Mouse (Mus musculus) heart, embryonic 14.5 days (tissue): Measurements from ENCODE around the gene Fbxl13. TPM values are rescaled to one million over a fixed set of nuclear protein-coding genes. Genes with fewer than 3 reads are reported as not detected.

ENCODE experiments used
- ATAC-seq: fragments of 200-750 bp; cut with Nextera tagmentation; 2 replicates; pipeline ENCODE4 v1.8.0; 2017; ENCODE audit warnings: low read depth, moderate TSS enrichment; ENCODE audit not compliant: insufficient number of reproducible peaks, insufficient read depth, low FRiP score
- H3K27ac ChIP-seq, 2 experiments: fragments of 200-500 bp in 1 of 2; fragments of 300-500 bp in 1 of 2; sonication (generic) in 1 of 2; replicated peaks in 1 of 2; 2 replicates each; pipeline ENCODE4 v1.5.1; 2012 to 2014; ENCODE audit warnings: low read depth in 2 of 2, low read length in 2 of 2, control low read depth in 1 of 2, mild to moderate bottlenecking in 1 of 2, mixed read lengths in 1 of 2; ENCODE audit not compliant: control insufficient read depth in 1 of 2, insufficient read depth in 1 of 2
- H3K27me3 ChIP-seq: fragments of 300-500 bp; sonication (generic); 2 replicates; pipeline ENCODE4 v1.6.1; 2014; ENCODE audit warnings: mild to moderate bottlenecking, low read length, control low read depth; ENCODE audit not compliant: control insufficient read depth, insufficient read depth
- H3K36me3 ChIP-seq: fragments of 300-500 bp; sonication (generic); 2 replicates; pipeline ENCODE4 v1.6.1; 2014; ENCODE audit warnings: mild to moderate bottlenecking, control low read depth, low read length, mixed read lengths; ENCODE audit not compliant: control insufficient read depth, insufficient read depth
- H3K4me1 ChIP-seq, 2 experiments: fragments of 200-500 bp in 1 of 2; fragments of 300-500 bp in 1 of 2; sonication (generic) in 1 of 2; 2 replicates each; pipeline ENCODE4 v1.6.1; 2012 to 2014; ENCODE audit warnings: low read length in 2 of 2, control low read depth in 1 of 2, mixed read lengths in 1 of 2; ENCODE audit not compliant: control insufficient read depth in 2 of 2, insufficient read depth in 2 of 2
- H3K4me2 ChIP-seq: fragments of 300-500 bp; sonication (generic); 2 replicates; pipeline ENCODE4 v1.6.1; 2014; ENCODE audit warnings: mild to moderate bottlenecking, low read length
- H3K4me3 ChIP-seq, 2 experiments: fragments of 200-500 bp in 1 of 2; fragments of 300-500 bp in 1 of 2; sonication (generic) in 1 of 2; 2 replicates each; pipeline ENCODE4 v1.5.1; 2012 to 2014; ENCODE audit warnings: low read length in 2 of 2, mild to moderate bottlenecking in 2 of 2, control low read depth in 1 of 2, low read depth in 1 of 2, moderate library complexity in 1 of 2; ENCODE audit not compliant: control insufficient read depth in 1 of 2, insufficient read depth in 1 of 2
- H3K9ac ChIP-seq: fragments of 300-500 bp; sonication (generic); 2 replicates; pipeline ENCODE4 v1.6.1; 2014; ENCODE audit warnings: mild to moderate bottlenecking, low read length
- H3K9me3 ChIP-seq: fragments of 300-500 bp; sonication (generic); 2 replicates; pipeline ENCODE4 v1.6.1; 2016; ENCODE audit warnings: low read length, control low read depth; ENCODE audit not compliant: control insufficient read depth
- WGBS: fragments of 180-500 bp; shearing (Covaris S2); extraction: QIAGEN DNeasy Blood & Tissue Kit; methylation state at CpG from one replicate; pipeline ENCODE4 v1.1.7; 2014; 5-methylcytosine and 5-hydroxymethylcytosine counted together
- polyA plus RNA-seq: library from polyadenylated mRNA; unstranded; fragments of >200 nt; fragmentation: Nextera tagmentation; extraction: Ambion mirVana; gene quantifications from 2 replicates; pipeline ENCODE4 v1.2.1, GENCODE M21; 2014

Gene Fbxl13
- polyA plus RNA-seq, 1 experiment from 2014 or later = 0.19 TPM

DNA sequence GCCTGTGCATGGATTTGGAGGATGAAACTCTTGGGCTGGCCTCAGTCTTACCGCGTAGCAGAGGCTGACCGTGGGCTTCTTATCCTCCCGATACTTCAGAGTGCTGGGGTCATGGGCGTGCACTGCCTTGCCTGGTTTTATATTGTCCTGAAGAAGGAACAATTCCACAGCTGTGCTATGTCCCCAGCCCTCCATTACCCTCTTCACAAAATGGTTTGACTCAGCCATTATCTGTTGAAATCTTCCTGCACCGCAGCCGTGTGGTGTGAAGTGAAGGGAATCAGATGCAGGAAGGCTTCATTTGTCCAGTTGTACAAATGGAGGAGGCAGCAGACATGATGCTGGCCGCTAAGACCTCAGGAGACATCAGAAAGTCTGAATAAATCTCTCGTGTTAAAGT lies 11.5 kb upstream of the Fbxl13 start:
- no peak overlapping the region for H3K4me3 ChIP-seq
- 84% methylated on average over 9 of the region's 9 CpGs for WGBS
- H3K9ac ChIP-seq = no peak overlapping the region
- no peak for ATAC-seq
- H3K4me2 ChIP-seq = no peak overlapping the region
- no peaks in the 10 kb centered on the region for H3K9me3 ChIP-seq
- no peaks in the 10 kb centered on the region for H3K27me3 ChIP-seq
- H3K27ac ChIP-seq = no peak overlapping the region
- H3K4me1 ChIP-seq = peaks cover 2 to 6% of the 10 kb centered on the region in 2 experiments; a peak in 3 of 4 replicates
- H3K36me3 ChIP-seq = peaks cover 69% of the 10 kb centered on the region

DNA sequence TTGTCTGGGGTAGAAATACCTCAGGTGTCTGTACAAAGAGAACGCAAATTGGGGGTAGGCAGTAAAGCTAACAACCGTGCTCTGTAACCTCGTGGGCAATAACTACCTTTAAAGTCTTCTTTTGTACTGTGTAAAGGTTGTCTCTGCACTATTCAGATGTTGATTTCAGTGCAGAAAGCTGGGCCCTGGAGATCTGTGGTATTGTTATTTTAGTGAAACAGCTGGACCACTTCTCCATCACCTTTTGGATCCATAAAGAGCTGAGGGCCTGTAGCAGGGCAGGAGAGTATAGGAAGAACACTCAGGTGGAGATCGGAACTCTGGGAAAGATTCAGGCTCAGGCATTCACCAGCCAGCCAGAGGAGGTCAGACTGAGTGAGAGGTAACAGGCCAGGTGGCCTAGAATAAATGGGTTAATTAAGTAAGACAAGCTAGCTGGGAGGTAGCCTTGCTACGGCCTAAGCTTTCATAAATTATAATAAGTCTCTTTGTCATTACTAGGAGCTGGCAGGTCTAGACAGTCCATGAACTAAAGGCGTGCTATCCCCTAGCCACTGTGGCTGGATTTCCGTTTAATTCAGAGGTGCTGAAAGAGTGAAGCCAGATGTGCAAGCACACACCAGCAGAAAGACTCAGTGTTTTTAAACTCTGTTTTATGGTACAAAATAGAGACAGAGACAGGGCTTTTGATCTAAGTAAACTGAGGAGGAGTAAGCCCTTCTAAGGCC lies 6.6 kb upstream of the Fbxl13 start:
- ATAC-seq = no peak

DNA sequence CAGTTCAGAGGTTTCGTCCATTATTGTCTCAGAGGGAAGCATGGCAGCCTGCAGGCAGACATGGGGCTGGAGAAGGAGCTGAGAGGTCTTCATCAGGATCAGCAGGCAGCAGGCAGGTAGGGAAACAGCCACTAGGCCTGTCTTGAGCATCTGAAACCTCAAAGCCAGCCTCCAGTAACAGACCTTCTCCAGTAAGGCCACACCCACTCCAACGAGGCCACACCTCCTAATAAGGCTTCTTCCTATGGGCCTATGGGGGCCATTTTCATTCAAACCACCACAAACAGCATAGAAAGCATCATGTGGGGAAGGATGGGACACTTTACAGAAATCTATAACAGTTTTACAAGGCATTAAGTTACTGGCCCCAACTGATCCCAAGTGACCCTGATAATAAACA lies 5.3 kb upstream of the Fbxl13 start:
- Histone ChIP-seq H3K27ac (no peak overlapping the region), H3K4me1 (peaks cover 2 to 12% of the 10 kb centered on the region in 2 experiments; a peak in 2 of 4 replicates), H3K4me3 (no peak overlapping the region), H3K27me3 (no peaks in the 10 kb centered on the region), H3K9me3 (no peaks in the 10 kb centered on the region), H3K36me3 (peaks cover 66% of the 10 kb centered on the region), H3K4me2 (no peak overlapping the region), H3K9ac (no peak overlapping the region)
- no peak for ATAC-seq
- 83% methylated on average over 2 of the region's 2 CpGs for WGBS

More for the DNA sequence above, 6.6 kb upstream of the Fbxl13 start:
- 79% methylated on average over 7 of the region's 7 CpGs for WGBS
- no peak overlapping the region for H3K4me2 ChIP-seq
- H3K27ac ChIP-seq = no peak overlapping the region
- H3K9ac ChIP-seq = no peak overlapping the region
- H3K4me1 ChIP-seq = peaks cover 0 to 5% of the 10 kb centered on the region in 2 experiments; a peak in 1 of 4 replicates
- no peaks in the 10 kb centered on the region for H3K27me3 ChIP-seq
- peaks cover 70% of the 10 kb centered on the region for H3K36me3 ChIP-seq
- no peaks in the 10 kb centered on the region for H3K9me3 ChIP-seq
- H3K4me3 ChIP-seq = no peak overlapping the region

DNA sequence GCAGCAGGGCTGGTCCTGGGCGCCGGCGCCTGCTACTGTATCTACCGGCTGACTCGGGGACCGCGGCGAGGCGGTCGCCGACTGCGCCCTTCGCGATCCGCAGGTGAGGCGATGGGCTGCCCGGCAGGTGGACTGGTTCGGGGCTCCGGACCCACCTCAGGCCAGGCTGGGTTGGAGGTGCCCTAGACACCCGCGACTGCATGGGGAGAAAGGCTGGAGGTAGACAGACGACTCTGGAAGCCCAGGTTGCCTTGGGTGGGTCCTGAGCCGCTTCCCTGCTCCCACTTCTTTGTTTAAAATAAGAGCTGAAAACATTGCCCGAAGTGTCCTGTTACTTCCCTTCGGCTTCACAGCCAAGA lies 678 bp upstream of the Fbxl13 start:
- Histone ChIP-seq H3K4me3 (peak overlapping the region; percentile 82 to 83), H3K27me3 (peaks cover 3% of the 10 kb centered on the region; the same call in 1 of the 2 replicates), H3K9ac (peak overlapping the region; percentile 94), H3K4me2 (peak overlapping the region; percentile 78), H3K9me3 (no peaks in the 10 kb centered on the region), H3K27ac (peak overlapping the region; percentile 66 to 79), H3K4me1 (peaks cover 7 to 12% of the 10 kb centered on the region in 2 experiments; a peak in 3 of 4 replicates), H3K36me3 (peaks cover 32% of the 10 kb centered on the region)
- 1% methylated on average over 25 of the region's 25 CpGs for WGBS
- ATAC-seq = no peak

DNA sequence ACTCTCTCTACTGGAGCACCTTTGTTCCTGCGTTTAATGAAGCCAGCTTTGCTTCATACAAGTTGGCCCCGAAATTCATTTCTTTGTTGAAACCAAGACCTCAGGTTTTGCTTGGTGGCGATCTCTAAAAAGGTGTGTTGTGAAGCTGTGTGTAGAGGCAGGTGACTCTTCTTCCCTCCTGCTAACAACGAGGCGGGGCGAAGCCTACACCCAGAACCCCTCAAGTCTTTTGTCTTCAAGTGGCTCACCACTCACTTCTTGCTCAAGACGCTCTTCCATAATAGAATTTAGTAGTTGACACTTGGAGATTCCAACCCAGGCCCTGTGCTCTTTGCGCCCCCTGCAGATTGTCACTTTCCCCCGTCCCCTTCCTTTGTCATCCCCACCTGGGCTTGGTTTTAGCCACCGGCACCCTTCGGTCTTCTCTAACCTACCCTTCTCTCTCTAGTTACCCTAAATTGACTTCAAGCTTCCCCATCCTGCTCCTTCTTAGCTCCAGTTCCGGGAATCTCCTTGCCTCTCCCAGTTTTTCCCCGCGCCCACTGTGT lies 469 bp downstream of the Fbxl13 start:
- H3K4me2 ChIP-seq = peak overlapping the region; percentile 78
- H3K4me3 ChIP-seq = peak overlapping the region; percentile 34 to 82
- H3K9ac ChIP-seq = peak overlapping the region; percentile 45; the same call in 1 of the 2 replicates
- WGBS = 11% methylated on average over 14 of the region's 14 CpGs
- H3K27ac ChIP-seq = no peak overlapping the region
- peaks cover 20% of the 10 kb centered on the region for H3K36me3 ChIP-seq
- ATAC-seq = no peak; the same call in 1 of the 2 replicates
- H3K4me1 ChIP-seq = peaks cover 7 to 12% of the 10 kb centered on the region in 2 experiments; a peak in 3 of 4 replicates
- peaks cover 3% of the 10 kb centered on the region; the same call in 1 of the 2 replicates for H3K27me3 ChIP-seq
- H3K9me3 ChIP-seq = no peaks in the 10 kb centered on the region

DNA sequence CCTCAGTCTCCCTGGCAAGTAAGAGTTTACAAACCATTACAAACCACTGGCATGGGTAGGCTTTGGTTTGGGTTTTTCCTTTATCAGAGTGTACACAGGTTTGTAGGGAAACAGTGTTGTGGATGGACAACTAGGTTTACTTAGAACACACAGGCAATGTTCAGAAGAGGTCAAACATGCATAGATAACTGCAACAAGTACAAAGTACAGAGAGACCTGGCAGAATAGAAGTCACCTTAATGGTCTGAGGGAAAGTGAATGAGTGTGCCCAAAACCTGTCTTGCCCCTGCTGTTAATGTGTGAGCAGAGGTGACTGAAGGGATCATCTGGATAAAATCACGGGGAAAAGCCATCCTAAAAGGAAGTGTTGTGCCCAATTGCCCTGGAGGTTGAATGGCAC lies 1.8 kb downstream of the Fbxl13 start:
- Histone ChIP-seq H3K9ac (no peak overlapping the region), H3K4me1 (peaks cover 7 to 12% of the 10 kb centered on the region in 2 experiments; a peak in 3 of 4 replicates), H3K27me3 (peaks cover 3% of the 10 kb centered on the region; the same call in 1 of the 2 replicates), H3K9me3 (no peaks in the 10 kb centered on the region), H3K4me3 (no peak overlapping the region), H3K36me3 (peaks cover 7% of the 10 kb centered on the region), H3K4me2 (no peak overlapping the region), H3K27ac (no peak overlapping the region)
- no peak for ATAC-seq
- 59% methylated on average over 1 of the region's 1 CpGs for WGBS

DNA sequence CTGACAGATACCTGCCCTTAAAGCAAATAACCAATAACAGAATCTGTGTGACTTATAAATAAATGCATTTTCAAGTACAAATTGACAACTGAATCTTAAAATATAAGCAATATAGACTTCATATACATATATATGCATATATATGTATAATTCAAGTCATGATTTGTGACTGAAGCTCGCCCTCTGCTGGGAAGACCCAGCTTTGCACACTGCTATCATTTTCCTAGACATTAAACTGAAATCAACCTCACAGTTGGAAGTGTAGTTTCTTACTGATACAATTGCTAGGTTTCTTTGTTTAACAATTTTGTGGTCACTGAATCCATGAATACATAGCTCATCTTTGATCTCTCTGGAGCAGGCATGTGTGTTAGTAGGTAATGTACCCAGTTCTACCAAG lies 4.5 kb downstream of the Fbxl13 start:
- no peak overlapping the region for H3K9ac ChIP-seq
- peaks cover 3% of the 10 kb centered on the region; the same call in 1 of the 2 replicates for H3K27me3 ChIP-seq
- H3K4me3 ChIP-seq = no peak overlapping the region
- no peaks in the 10 kb centered on the region for H3K36me3 ChIP-seq
- H3K4me1 ChIP-seq = peaks cover 0 to 4% of the 10 kb centered on the region in 2 experiments; a peak in 1 of 4 replicates
- 0% methylated on average over 1 of the region's 1 CpGs for WGBS
- no peak overlapping the region for H3K4me2 ChIP-seq
- ATAC-seq = no peak
- no peaks in the 10 kb centered on the region for H3K9me3 ChIP-seq
- H3K27ac ChIP-seq = no peak overlapping the region
